Mouse (Mus musculus) T-cell, adult 2 months (primary cell): ENCODE data around the gene Ric1.
"Not testable (repeated sequence)": the region's sequence is repeated elsewhere in the genome, so short reads cannot be mapped to it uniquely, and the experiment has no call there.

Experiments used
- DNase-seq: peaks from one replicate; pipeline ENCODE4 v3.0.0; 2022; ENCODE audit warnings: low spot score

Ric1 gene

GRCm38 (mm10) chr19:29527299-29527698, 5.2 kb downstream of the Ric1 start:
- no peak for DNase-seq

- no peak for DNase-seq
Measured at GRCm38 (mm10) chr19:29528568-29528967, 6.5 kb downstream of the Ric1 start.

- no peak for DNase-seq
Measured at GRCm38 (mm10) chr19:29534030-29534429, 11.9 kb downstream of the Ric1 start.

- DNase-seq, result no peak
Measured at GRCm38 (mm10) chr19:29542256-29542970, 20.3 kb downstream of the Ric1 start.

- DNase-seq, result no peak
Measured at GRCm38 (mm10) chr19:29544026-29544425, 21.9 kb downstream of the Ric1 start.

- no peak for DNase-seq
Measured at GRCm38 (mm10) chr19:29550618-29551017, 28.5 kb downstream of the Ric1 start.

GRCm38 (mm10) chr19:29551128-29551527, 29.0 kb downstream of the Ric1 start:
- no peak for DNase-seq

GRCm38 (mm10) chr19:29551980-29552379, 29.9 kb downstream of the Ric1 start:
- not testable (repeated sequence) for DNase-seq

GRCm38 (mm10) chr19:29557171-29557845, 35.2 kb downstream of the Ric1 start:
- not testable (repeated sequence) for DNase-seq

GRCm38 (mm10) chr19:29562166-29562565, 40.1 kb downstream of the Ric1 start:
- no peak for DNase-seq

- no peak for DNase-seq
Measured at GRCm38 (mm10) chr19:29562603-29563002, 40.5 kb downstream of the Ric1 start.

GRCm38 (mm10) chr19:29563258-29563779, 41.2 kb downstream of the Ric1 start:
- DNase-seq, result peak; percentile 32

- no peak for DNase-seq
Measured at GRCm38 (mm10) chr19:29566512-29566911, 44.4 kb downstream of the Ric1 start.

- no peak for DNase-seq
Measured at GRCm38 (mm10) chr19:29582439-29582838, 60.4 kb downstream of the Ric1 start.

- DNase-seq, result no peak
Measured at GRCm38 (mm10) chr19:29583734-29584133, 61.7 kb downstream of the Ric1 start.

GRCm38 (mm10) chr19:29593783-29594182, 71.7 kb downstream of the Ric1 start:
- not testable (repeated sequence) for DNase-seq

- no peak for DNase-seq
Measured at GRCm38 (mm10) chr19:29596276-29596675, 74.2 kb downstream of the Ric1 start.

- DNase-seq, result peak; percentile 24
Measured at GRCm38 (mm10) chr19:29596985-29597384, 74.9 kb downstream of the Ric1 start.

GRCm38 (mm10) chr19:29598981-29599380, 76.9 kb downstream of the Ric1 start:
- DNase-seq, result no peak

GRCm38 (mm10) chr19:29603548-29604353, 81.7 kb downstream of the Ric1 start:
- DNase-seq, result no peak

- DNase-seq, result no peak
Measured at GRCm38 (mm10) chr19:29604653-29605052, 82.6 kb downstream of the Ric1 start.

- no peak for DNase-seq
Measured at GRCm38 (mm10) chr19:29607521-29607920, 85.4 kb downstream of the Ric1 start.
